Comparison of ENCODE assay signal across 11 mouse cellular contexts in genomic region chr2:37359908-37360307, GRCm38 (mm10). TPM values are rescaled to one million over a fixed set of nuclear protein-coding genes. Genes with fewer than 3 reads are reported as not detected.
A peak's percentile ranks its signal among the peaks of the same experiment; 100 is the strongest.
DNase-seq lines count a peak whose midpoint lies in the region; ATAC-seq lines count a peak whose summit lies in the region.
"Had no signal": no experiment of that assay in that cellular context is flagged by ENCODE, and none has a peak within 500 bp of the region (broad histone marks: within the 10 kb centered on the region; RNA-seq: fewer than 3 reads in every experiment).

No protein-coding gene starts in this region.

- no peak overlapping the region for H3K27ac ChIP-seq in liver, embryonic 11.5 days (ENCODE audit: low read depth, low read length)
- no peak overlapping the region for H3K27ac ChIP-seq in embryonic facial prominence, embryonic 13.5 days
- no peak overlapping the region for H3K27ac ChIP-seq in midbrain, embryonic 13.5 days

- peak overlapping the region; percentile 75 for H3K4me2 ChIP-seq in liver, embryonic 11.5 days
- H3K4me2 ChIP-seq in embryonic facial prominence, embryonic 13.5 days, result peak overlapping the region; percentile 72
- peak overlapping the region; percentile 6; the same call in 1 of the 2 replicates for H3K4me2 ChIP-seq in midbrain, embryonic 13.5 days (replicated peaks)

- H3K9me3 ChIP-seq in erythroblast, embryonic 14.5 days (ENCODE audit: control insufficient read depth, low read length), result no peaks in the 10 kb centered on the region
- H3K9me3 ChIP-seq in liver, embryonic 11.5 days (ENCODE audit: control insufficient read depth, low read length), result no peaks in the 10 kb centered on the region
- no peaks in the 10 kb centered on the region for H3K9me3 ChIP-seq in embryonic facial prominence, embryonic 13.5 days
- H3K9me3 ChIP-seq in midbrain, embryonic 13.5 days, result no peaks in the 10 kb centered on the region

- peak overlapping the region; percentile 87 for H3K4me3 ChIP-seq in erythroblast, embryonic 14.5 days (replicated peaks)
- H3K4me3 ChIP-seq in liver, embryonic 11.5 days (ENCODE audit: low read depth, low read length), result no peak overlapping the region
- H3K4me3 ChIP-seq in embryonic facial prominence, embryonic 13.5 days, result 0 out of 2 replicates have a peak overlapping the region, but pooled peaks have one; percentile 70
- no peak overlapping the region for H3K4me3 ChIP-seq in midbrain, embryonic 13.5 days (replicated peaks)

- H3K36me3 ChIP-seq in erythroblast, embryonic 14.5 days (ENCODE audit: control insufficient read depth), result peaks cover 23% of the 10 kb centered on the region
- peaks cover 7% of the 10 kb centered on the region for H3K36me3 ChIP-seq in liver, embryonic 11.5 days (ENCODE audit: control insufficient read depth, insufficient read depth, low read length)
- H3K36me3 ChIP-seq in embryonic facial prominence, embryonic 13.5 days, result peaks cover 21% of the 10 kb centered on the region
- H3K36me3 ChIP-seq in midbrain, embryonic 13.5 days, result peaks cover 18% of the 10 kb centered on the region

- H3K27me3 ChIP-seq in erythroblast, embryonic 14.5 days (ENCODE audit: control insufficient read depth), result no peaks in the 10 kb centered on the region
- H3K27me3 ChIP-seq in liver, embryonic 11.5 days (replicated peaks; ENCODE audit: control insufficient read depth, insufficient read depth, low read length), result no peaks in the 10 kb centered on the region
- H3K27me3 ChIP-seq in embryonic facial prominence, embryonic 13.5 days, result no peaks in the 10 kb centered on the region
- no peaks in the 10 kb centered on the region for H3K27me3 ChIP-seq in midbrain, embryonic 13.5 days

- ATAC-seq in erythroblast, adult 5-6 weeks (replicated peaks; ENCODE audit: low FRiP score, poor library complexity, severe bottlenecking), result no peak
- no peak for ATAC-seq in liver, embryonic 11.5 days (replicated peaks; ENCODE audit: low FRiP score)
- no peak for ATAC-seq in embryonic facial prominence, embryonic 13.5 days (ENCODE audit: insufficient number of reproducible peaks, insufficient read depth, low FRiP score, low TSS enrichment, low read depth)
- ATAC-seq in midbrain, embryonic 13.5 days, result no peak

- no peak for DNase-seq in liver, embryonic 11.5 days (ENCODE audit: low spot score)
- DNase-seq in liver, result no peak
- DNase-seq in spleen, postnatal 14 days (ENCODE audit: low spot score in 2 of 2), result no peak
- DNase-seq in embryo, embryonic 10.5 days (ENCODE audit: low spot score), result no peak
- DNase-seq: right cerebral cortex, postnatal 14 days had no signal

- 96% methylated on average over 2 of the region's 2 CpGs for WGBS in liver, embryonic 11.5 days
- 88% methylated on average over 2 of the region's 2 CpGs for WGBS in embryonic facial prominence, embryonic 13.5 days
- 95% methylated on average over 2 of the region's 2 CpGs for WGBS in midbrain, embryonic 13.5 days

- peaks cover 21% of the 10 kb centered on the region for H3K4me1 ChIP-seq in erythroblast, embryonic 14.5 days (ENCODE audit: control insufficient read depth)
- H3K4me1 ChIP-seq in liver, embryonic 11.5 days (replicated peaks; ENCODE audit: control insufficient read depth, insufficient read depth, low read length), result no peaks in the 10 kb centered on the region
- peaks cover 11% of the 10 kb centered on the region for H3K4me1 ChIP-seq in embryonic facial prominence, embryonic 13.5 days
- peaks cover 16% of the 10 kb centered on the region for H3K4me1 ChIP-seq in midbrain, embryonic 13.5 days (replicated peaks)

- H3K9ac ChIP-seq in liver, embryonic 11.5 days (ENCODE audit: low read depth, low read length), result no peak overlapping the region
- H3K9ac ChIP-seq in embryonic facial prominence, embryonic 13.5 days, result no peak overlapping the region
- no peak overlapping the region for H3K9ac ChIP-seq in midbrain, embryonic 13.5 days (replicated peaks)

RNA-seq across cellular contexts. Expression of gene Pdcl, which starts 0.8 kb away (rescaled TPM):
- polyA plus RNA-seq in erythroblast, embryonic 14.5 days (2012), result 0.05 and 0.12 TPM in 2 replicates
- 9.0 and 19.4 TPM in 2 replicates for total RNA-seq in erythroblast, adult 5-6 weeks (2015; ENCODE audit: low replicate concordance)
- 19.6 and 24.3 TPM in 2 replicates for total RNA-seq in erythroblast, adult 5-6 weeks (2017; ENCODE audit: low replicate concordance)
- polyA plus RNA-seq in liver, embryonic 11.5 days (2014; fragmentation: Nextera tagmentation; extraction: Ambion mirVana), result 26.0 and 30.3 TPM in 2 replicates
- polyA plus RNA-seq in embryonic facial prominence, embryonic 13.5 days (2015; fragmentation: Nextera tagmentation; extraction: Ambion mirVana), result 48.3 and 50.2 TPM in 2 replicates
- 73.4 and 84.9 TPM in 2 replicates for polyA plus RNA-seq in midbrain, embryonic 13.5 days (2015; fragmentation: Nextera tagmentation; extraction: Ambion mirVana)

RNA-seq across cellular contexts. Expression of gene Olfr368, which starts 33.6 kb away (rescaled TPM):
- not detected in 2 replicates for polyA plus RNA-seq in erythroblast, embryonic 14.5 days (2012)
- total RNA-seq in erythroblast, adult 5-6 weeks (2015; ENCODE audit: low replicate concordance), result not detected in 2 replicates
- total RNA-seq in erythroblast, adult 5-6 weeks (2017; ENCODE audit: low replicate concordance), result not detected in 2 replicates
- not detected in 2 replicates for polyA plus RNA-seq in liver, embryonic 11.5 days (2014; fragmentation: Nextera tagmentation; extraction: Ambion mirVana)
- polyA plus RNA-seq in embryonic facial prominence, embryonic 13.5 days (2015; fragmentation: Nextera tagmentation; extraction: Ambion mirVana), result not detected in 2 replicates
- not detected in 2 replicates for polyA plus RNA-seq in midbrain, embryonic 13.5 days (2015; fragmentation: Nextera tagmentation; extraction: Ambion mirVana)
- total RNA-seq: hematopoietic stem cell, adult 5-6 weeks; left cerebral cortex, postnatal 36 days had no signal

Comparison
In these comparisons a context has a peak if more than half of its experiments do, and no peak if none do; other contexts are left out.
1. H3K4me3 ChIP-seq: peak in erythroblast, embryonic 14.5 days (single experiment) and embryonic facial prominence, embryonic 13.5 days (single experiment); none in liver, embryonic 11.5 days (single experiment) and midbrain, embryonic 13.5 days (single experiment).
2. H3K4me2 ChIP-seq: peak in every context shown above with its lines; median percentile 75 in liver, embryonic 11.5 days; 72 in embryonic facial prominence, embryonic 13.5 days; 6 in midbrain, embryonic 13.5 days.
3. RNA of gene Pdcl, which starts 0.8 kb away (polyA plus RNA-seq): 73.4 to 84.9 TPM in midbrain, embryonic 13.5 days, 48.3 to 50.2 TPM in embryonic facial prominence, embryonic 13.5 days and 26.0 to 30.3 TPM in liver, embryonic 11.5 days; 0.05 to 0.12 TPM in erythroblast, embryonic 14.5 days; every median in the first group is over 10 times any median in the second.